Mouse (Mus musculus) central nervous system, embryonic 11.5 days (tissue): ENCODE data around the gene Olfr1110. TPM values are rescaled to one million over a fixed set of nuclear protein-coding genes. Genes with fewer than 3 reads are reported as not detected.

ENCODE experiments used
- polyA plus RNA-seq: library from polyadenylated mRNA; depleted of rRNA; stranded (reverse); fragments of >200 nt; gene quantifications from 2 replicates; pipeline ENCODE4 v1.2.3, GENCODE M21; 2012; rRNA removed

The Olfr1110 gene
- not detected in 2 replicates for polyA plus RNA-seq

GRCm38 (mm10) chr2:87140200-87140599, at the start of gene Olfr1110:
TSS of gene Olfr1110 (minus strand) at chr2:87140300.

GRCm38 (mm10) chr2:87187498-87187897, 47.4 kb upstream of the Olfr1110 start, which contains the start of gene Olfr1112:
TSS of gene Olfr1112 (plus strand) at chr2:87187798.

GRCm38 (mm10) chr2:87152524-87152923, 12.4 kb upstream of the Olfr1110 start, which contains the start of gene Olfr1111:
TSS of gene Olfr1111 (minus strand) at chr2:87152624.

DNA sequence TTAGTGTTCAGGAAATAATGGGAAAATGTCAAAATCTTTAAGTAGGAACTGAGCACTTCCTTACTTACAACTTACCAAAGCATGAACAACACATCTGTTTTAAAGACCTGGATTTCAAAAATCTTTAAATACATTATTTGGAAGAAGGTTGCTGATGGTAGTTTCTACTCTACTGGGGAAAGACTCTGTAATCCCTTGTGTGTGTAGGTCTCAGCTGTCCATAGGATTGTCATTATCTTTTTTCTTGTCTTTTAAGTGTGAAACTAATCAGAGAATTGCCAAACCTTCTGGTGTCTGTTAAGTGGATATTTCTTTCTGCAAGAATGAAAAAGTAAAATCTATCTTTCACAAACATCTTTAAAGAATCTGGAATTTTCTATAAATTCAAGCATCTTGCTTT, 25.6 kb downstream of the Olfr1110 start, which contains the start of gene Olfr259:
Olfr259 (minus strand) TSS at position 101 of the 400 bp plus-strand sequence.

DNA sequence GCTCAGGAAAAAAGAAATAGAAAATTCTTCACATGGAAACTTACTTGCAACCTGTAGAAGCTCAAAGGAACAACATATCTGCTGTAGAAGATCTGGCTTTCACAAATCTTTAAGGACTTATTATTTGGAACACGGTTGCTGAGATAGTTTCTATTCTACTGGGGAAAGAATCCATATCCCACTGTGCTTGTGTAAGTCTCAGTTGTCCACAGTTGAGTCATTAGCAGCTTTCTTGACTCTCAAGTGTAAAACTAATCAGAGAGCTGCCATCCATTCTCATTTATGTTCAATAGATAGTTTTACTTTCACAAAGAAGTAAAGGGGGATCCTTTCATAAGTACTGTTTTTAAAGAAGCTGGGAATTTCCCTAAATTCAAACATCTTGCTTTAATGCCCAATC, 44.2 kb downstream of the Olfr1110 start, which contains the start of gene Olfr1109:
Olfr1109 (minus strand) TSS at position 101 of the 400 bp plus-strand sequence.

Other genes with a start within 250 kb of the Olfr1110 start
- gene Olfr1097, start 248.1 kb downstream of the Olfr1110 start, polyA plus RNA-seq, result not detected in 2 replicates
- not detected in 2 replicates for gene Olfr1098, start 215.8 kb downstream of the Olfr1110 start, polyA plus RNA-seq
- not detected in 2 replicates for gene Olfr1099, start 179.6 kb downstream of the Olfr1110 start, polyA plus RNA-seq
- not detected in 2 replicates for gene Olfr1100, start 160.3 kb downstream of the Olfr1110 start, polyA plus RNA-seq
- gene Olfr1101, start 149.1 kb downstream of the Olfr1110 start, polyA plus RNA-seq, result not detected in 2 replicates
- gene Olfr1102, start 141.9 kb downstream of the Olfr1110 start, polyA plus RNA-seq, result not detected in 2 replicates
- not detected in 2 replicates for gene Olfr1104, start 113.2 kb downstream of the Olfr1110 start, polyA plus RNA-seq
- not detected in 2 replicates for gene Olfr1105, start 103.8 kb downstream of the Olfr1110 start, polyA plus RNA-seq
- gene Olfr1106, start 88.0 kb downstream of the Olfr1110 start, polyA plus RNA-seq, result not detected in 2 replicates
- gene Olfr1107, start 64.5 kb downstream of the Olfr1110 start, polyA plus RNA-seq, result not detected in 2 replicates
- not detected in 2 replicates for gene Olfr1109, start 44.3 kb downstream of the Olfr1110 start, polyA plus RNA-seq
- gene Olfr259, start 25.7 kb downstream of the Olfr1110 start, polyA plus RNA-seq, result not detected in 2 replicates
- gene Olfr1111, start 12.3 kb upstream of the Olfr1110 start, polyA plus RNA-seq, result not detected in 2 replicates
- not detected in 2 replicates for gene Olfr1112, start 47.5 kb upstream of the Olfr1110 start, polyA plus RNA-seq
- gene Olfr1113, start 68.7 kb upstream of the Olfr1110 start, polyA plus RNA-seq, result not detected in 2 replicates
- not detected in 2 replicates for gene Olfr1115, start 107.7 kb upstream of the Olfr1110 start, polyA plus RNA-seq
- gene Olfr1116, start 127.2 kb upstream of the Olfr1110 start, polyA plus RNA-seq, result not detected in 2 replicates
- gene Olfr1118, start 167.3 kb upstream of the Olfr1110 start, polyA plus RNA-seq, result not detected in 2 replicates
- not detected in 2 replicates for gene Olfr1120, start 214.5 kb upstream of the Olfr1110 start, polyA plus RNA-seq
- gene Olfr1121, start 229.6 kb upstream of the Olfr1110 start, polyA plus RNA-seq, result not detected in 2 replicates
- not detected in 2 replicates for gene Olfr1122, start 245.5 kb upstream of the Olfr1110 start, polyA plus RNA-seq